Mouse (Mus musculus) hindbrain, embryonic 14.5 days (tissue): ENCODE results near the gene Stx1b. TPM values are rescaled to one million over a fixed set of nuclear protein-coding genes. Genes with fewer than 3 reads are reported as not detected.

ENCODE experiments used
- ATAC-seq: fragments of 200-750 bp; cut with Nextera tagmentation; 2 replicates; pipeline ENCODE4 v1.8.0; 2017; ENCODE audit warnings: moderate number of reproducible peaks, mild to moderate bottlenecking, moderate TSS enrichment, moderate library complexity; ENCODE audit not compliant: low FRiP score
- DNase-seq: peaks from one replicate; pipeline ENCODE4 v3.0.0-alpha.2; 2015; ENCODE audit warnings: low spot score
- H3K27ac ChIP-seq: fragments of 300-500 bp; sonication (generic); 2 replicates; pipeline ENCODE4 v1.5.1; 2014; ENCODE audit warnings: mild to moderate bottlenecking, moderate library complexity
- H3K27me3 ChIP-seq: fragments of 300-500 bp; sonication (generic); 2 replicates; pipeline ENCODE4 v1.6.1; 2014; ENCODE audit warnings: mild to moderate bottlenecking, low read length, mixed read lengths; ENCODE audit not compliant: control insufficient read depth, insufficient read depth
- H3K36me3 ChIP-seq: fragments of 300-500 bp; sonication (generic); replicated peaks from 2 replicates; pipeline ENCODE4 v1.6.1; 2014; ENCODE audit not compliant: control insufficient read depth, insufficient read depth
- H3K4me1 ChIP-seq: fragments of 300-500 bp; sonication (generic); replicated peaks from 2 replicates; pipeline ENCODE4 v1.6.1; 2014; ENCODE audit warnings: antibody characterized with exemption, low read length, mixed read lengths; ENCODE audit not compliant: control insufficient read depth, insufficient read depth
- H3K4me2 ChIP-seq: fragments of 300-500 bp; sonication (generic); replicated peaks from 2 replicates; pipeline ENCODE4 v1.6.1; 2014; ENCODE audit warnings: mild to moderate bottlenecking, moderate library complexity
- H3K4me3 ChIP-seq: fragments of 300-500 bp; sonication (generic); replicated peaks from 2 replicates; pipeline ENCODE4 v1.5.1; 2014; ENCODE audit warnings: mild to moderate bottlenecking, low read length
- H3K9ac ChIP-seq: fragments of 300-500 bp; sonication (generic); 2 replicates; pipeline ENCODE4 v1.6.1; 2014
- H3K9me3 ChIP-seq: fragments of 300-500 bp; sonication (generic); 2 replicates; pipeline ENCODE4 v1.6.1; 2016; ENCODE audit warnings: low read length; ENCODE audit not compliant: control insufficient read depth
- WGBS: fragments of 180-500 bp; shearing (Covaris S2); extraction: QIAGEN DNeasy Blood & Tissue Kit; methylation state at CpG from one replicate; pipeline ENCODE4 v1.1.7; 2014; 5-methylcytosine and 5-hydroxymethylcytosine counted together
- polyA plus RNA-seq: library from polyadenylated mRNA; unstranded; fragments of >200 nt; fragmentation: Nextera tagmentation; extraction: Ambion mirVana; gene quantifications from 2 replicates; pipeline ENCODE4 v1.2.1, GENCODE M21; 2014

The Stx1b gene
- polyA plus RNA-seq: 59.7 and 66.2 TPM in 2 replicates

DNA sequence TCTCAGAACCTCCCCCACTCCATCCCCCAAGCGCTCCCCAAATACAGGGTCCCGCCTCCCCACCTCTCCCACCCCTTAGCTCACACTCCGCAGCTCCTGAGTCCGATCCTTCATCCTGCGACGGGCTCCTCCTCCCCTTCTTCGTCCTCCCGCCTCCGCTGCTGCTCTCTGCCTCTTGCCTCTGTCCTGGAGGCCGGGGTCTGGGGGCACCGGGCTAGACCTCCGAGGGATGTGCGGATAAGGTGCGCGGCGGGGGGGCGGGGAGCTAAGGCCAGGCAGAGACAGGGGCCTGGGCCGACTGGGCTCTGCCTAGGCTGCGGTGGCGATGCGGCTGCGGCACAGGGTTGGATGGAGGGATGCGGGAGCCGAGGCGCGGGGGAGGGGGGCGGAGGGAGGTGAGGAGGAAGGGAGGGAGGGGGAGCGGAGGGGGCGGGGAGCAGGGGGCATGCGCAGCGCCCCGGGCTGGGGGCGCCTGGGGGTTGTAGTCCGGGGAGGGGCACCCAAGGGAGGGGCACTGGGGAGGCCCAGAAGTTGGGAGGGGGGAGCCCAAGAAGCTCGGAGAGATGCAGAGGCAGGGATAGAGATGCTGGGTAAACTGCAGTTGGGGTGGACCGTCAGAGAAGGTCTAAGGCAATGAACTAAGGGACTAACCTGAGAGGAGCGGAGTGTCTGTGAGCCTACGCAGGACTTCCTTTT lies at the start of gene Stx1b, which contains the start of gene Stx4a:
Stx1b (minus strand) TSS at position 374 of the 696 bp plus-strand sequence.
Stx4a (plus strand) TSS at position 119 of the 696 bp plus-strand sequence.
- Histone ChIP-seq H3K9ac (peak within 1 kb of the TSS; percentile 96), H3K36me3 (no peaks in the 10 kb centered on the region), H3K27ac (peak within 1 kb of the TSS; percentile 93), H3K4me1 (peaks cover 13% of the 10 kb centered on the region), H3K9me3 (no peaks in the 10 kb centered on the region), H3K4me2 (peak within 1 kb of the TSS; percentile 84), H3K4me3 (peak within 1 kb of the TSS; percentile 85), H3K27me3 (no peaks in the 10 kb centered on the region)
- peak; percentile 76 for DNase-seq
- ATAC-seq: peak; percentile 89
- WGBS: 3% methylated on average over 32 of the region's 38 CpGs

DNA sequence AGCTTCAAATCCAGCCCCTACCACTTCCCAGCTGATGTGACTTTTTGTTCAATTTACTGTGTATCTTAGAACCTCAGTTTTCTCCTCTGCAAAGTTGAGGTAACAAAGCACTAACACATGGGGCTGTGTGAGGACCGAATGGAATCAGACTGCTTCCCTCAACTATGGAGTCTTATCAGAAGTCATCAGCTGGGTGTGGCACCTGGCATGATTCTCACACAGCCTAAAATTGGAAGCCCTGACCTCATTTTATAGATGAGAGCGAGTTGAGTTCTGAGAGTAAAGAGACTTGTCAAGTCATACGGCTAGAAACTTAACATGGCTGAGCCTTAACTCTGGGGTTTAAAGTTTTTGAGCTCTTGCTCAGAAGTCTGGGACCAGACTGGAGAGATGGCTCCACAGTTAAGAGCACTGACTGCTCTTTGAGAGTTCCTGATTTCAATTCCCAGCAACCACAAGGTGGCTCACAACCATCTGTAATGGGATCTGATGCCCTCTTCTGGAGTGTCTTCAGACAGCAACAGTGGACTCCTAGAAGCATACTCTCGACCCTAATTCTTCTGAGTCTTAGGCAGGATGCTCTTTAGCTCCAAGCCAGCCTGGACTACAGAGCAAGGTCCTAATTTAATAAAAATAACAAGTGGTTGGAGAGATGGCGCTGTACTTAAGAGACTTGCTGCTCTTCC lies 45.9 kb upstream of the Stx1b start:
- ATAC-seq (no peak), DNase-seq (no peak)
- H3K27ac ChIP-seq: no peak overlapping the region
- H3K4me1 ChIP-seq: peaks cover 20% of the 10 kb centered on the region
- no peaks in the 10 kb centered on the region for H3K9me3 ChIP-seq
- H3K36me3 ChIP-seq: peaks cover 50% of the 10 kb centered on the region
- no peak overlapping the region for H3K9ac ChIP-seq
- 84% methylated on average over 5 of the region's 5 CpGs for WGBS
- no peak overlapping the region for H3K4me2 ChIP-seq
- no peaks in the 10 kb centered on the region for H3K27me3 ChIP-seq
- H3K4me3 ChIP-seq: no peak overlapping the region

DNA sequence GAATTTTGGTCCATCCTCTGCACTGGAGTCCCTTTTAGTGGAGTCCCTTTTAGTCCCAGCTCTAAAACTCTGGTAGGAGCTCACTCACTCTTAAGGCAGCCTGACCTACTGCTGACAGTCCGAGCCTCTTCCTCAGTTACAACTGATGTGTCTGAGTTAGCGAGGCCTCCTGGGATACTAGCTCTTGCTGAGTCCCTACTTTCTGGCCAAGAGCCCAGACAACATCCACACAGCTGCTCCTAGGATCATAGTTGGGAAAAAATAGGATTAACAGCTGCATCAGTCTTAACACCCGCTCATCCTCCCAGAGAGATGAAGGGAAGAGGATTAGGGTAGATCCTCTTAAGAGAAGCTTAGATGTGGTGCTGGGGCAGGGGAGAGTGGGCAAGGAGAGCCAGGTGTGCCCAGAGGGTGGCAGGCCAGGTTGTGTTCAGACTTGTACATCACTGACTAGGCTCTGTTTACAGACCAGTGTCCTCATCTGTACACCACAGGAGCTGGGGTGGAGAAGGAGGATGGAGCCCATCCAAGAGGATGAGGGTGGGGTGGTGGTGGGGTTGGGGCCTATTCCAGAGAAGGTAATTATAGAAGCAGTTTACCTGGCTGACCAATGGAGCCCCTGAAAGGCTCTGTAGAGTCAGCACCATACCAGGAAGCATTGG lies 44.9 kb upstream of the Stx1b start:
- peaks cover 16% of the 10 kb centered on the region for H3K4me1 ChIP-seq
- no peak overlapping the region for H3K27ac ChIP-seq
- H3K9ac ChIP-seq: no peak overlapping the region
- no peaks in the 10 kb centered on the region for H3K27me3 ChIP-seq
- H3K4me3 ChIP-seq: no peak overlapping the region
- 68% methylated on average over 3 of the region's 3 CpGs for WGBS
- no peak for DNase-seq
- H3K9me3 ChIP-seq: no peaks in the 10 kb centered on the region
- ATAC-seq: no peak
- H3K36me3 ChIP-seq: peaks cover 60% of the 10 kb centered on the region
- no peak overlapping the region for H3K4me2 ChIP-seq

DNA sequence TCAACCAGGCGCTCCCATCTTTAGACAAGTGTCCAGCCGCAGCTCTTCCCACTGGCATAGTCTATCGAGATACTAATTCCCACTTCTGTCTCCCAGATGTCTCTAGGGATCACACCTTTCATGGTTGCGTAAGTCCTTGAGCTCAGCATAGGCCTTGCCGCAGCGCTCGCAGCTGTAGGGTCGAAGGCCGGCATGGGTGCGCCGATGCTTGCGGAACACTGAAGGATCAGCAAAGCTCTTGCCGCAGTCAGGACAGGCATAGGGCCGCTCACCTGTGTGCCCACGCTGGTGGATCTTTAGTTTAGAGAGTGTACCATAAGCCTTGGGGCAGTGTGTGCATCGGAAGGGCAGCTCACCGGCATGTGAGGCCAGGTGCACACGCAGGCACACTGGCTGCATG lies 43.3 kb upstream of the Stx1b start:
- no peak overlapping the region for H3K4me2 ChIP-seq
- H3K9ac ChIP-seq: no peak overlapping the region
- 98% methylated on average over 18 of the region's 18 CpGs for WGBS
- H3K9me3 ChIP-seq: no peaks in the 10 kb centered on the region
- H3K27ac ChIP-seq: no peak overlapping the region
- DNase-seq: no peak
- peaks cover 70% of the 10 kb centered on the region for H3K36me3 ChIP-seq
- no peak overlapping the region for H3K4me3 ChIP-seq
- no peak for ATAC-seq
- no peaks in the 10 kb centered on the region for H3K4me1 ChIP-seq
- no peaks in the 10 kb centered on the region for H3K27me3 ChIP-seq

DNA sequence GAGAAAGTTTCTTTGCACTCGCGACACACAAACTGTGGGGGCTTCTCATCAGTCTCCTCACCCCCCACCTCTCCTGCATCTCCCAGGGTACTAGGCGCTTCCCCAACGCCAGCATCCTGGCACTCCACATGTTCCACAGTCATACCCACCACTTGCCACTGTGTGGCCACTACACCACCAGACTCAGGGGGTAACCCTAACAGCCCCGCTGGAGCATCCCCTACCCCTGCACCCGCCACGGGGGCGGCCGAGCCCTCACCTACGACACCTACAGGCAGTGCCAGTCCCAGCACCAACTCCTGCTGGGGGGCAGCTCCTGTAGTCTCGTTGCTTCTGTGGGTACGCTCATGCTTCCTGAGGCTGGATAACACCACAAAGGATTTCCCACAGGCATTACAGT lies 42.1 kb upstream of the Stx1b start:
- Histone ChIP-seq H3K4me2 (no peak overlapping the region), H3K36me3 (peaks cover 65% of the 10 kb centered on the region), H3K27me3 (no peaks in the 10 kb centered on the region), H3K9ac (no peak overlapping the region), H3K4me3 (no peak overlapping the region), H3K27ac (no peak overlapping the region), H3K4me1 (no peaks in the 10 kb centered on the region), H3K9me3 (no peaks in the 10 kb centered on the region)
- WGBS: 95% methylated on average over 12 of the region's 12 CpGs
- no peak for ATAC-seq
- no peak for DNase-seq

DNA sequence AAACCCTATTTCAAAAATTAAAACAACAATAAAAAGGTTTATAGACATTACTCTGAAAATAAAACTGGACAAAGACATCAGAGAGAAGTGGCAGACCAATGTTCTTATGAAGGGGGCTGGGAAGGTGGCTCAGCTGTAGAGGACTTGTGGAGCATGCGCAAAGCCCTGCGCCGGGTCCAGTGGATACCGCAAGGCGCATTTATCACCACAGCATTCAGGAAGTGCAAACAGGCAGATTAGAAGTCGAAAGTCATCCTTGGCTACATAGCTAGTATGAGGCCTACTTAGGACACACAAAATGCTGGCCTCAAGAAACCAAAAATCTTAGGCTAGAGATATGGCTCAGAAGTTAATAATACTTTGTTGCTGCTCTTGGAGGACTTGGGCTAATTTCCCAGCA lies 33.9 kb upstream of the Stx1b start:
- Histone ChIP-seq H3K36me3 (0 out of 2 replicates have a peak, but pooled peaks cover 10% of the 10 kb centered on the region), H3K9me3 (no peaks in the 10 kb centered on the region), H3K4me3 (no peak overlapping the region), H3K4me1 (no peaks in the 10 kb centered on the region), H3K27ac (no peak overlapping the region), H3K4me2 (no peak overlapping the region), H3K27me3 (no peaks in the 10 kb centered on the region), H3K9ac (no peak overlapping the region)
- DNase-seq (no peak), ATAC-seq (no peak)
- 93% methylated on average over 6 of the region's 6 CpGs for WGBS

DNA sequence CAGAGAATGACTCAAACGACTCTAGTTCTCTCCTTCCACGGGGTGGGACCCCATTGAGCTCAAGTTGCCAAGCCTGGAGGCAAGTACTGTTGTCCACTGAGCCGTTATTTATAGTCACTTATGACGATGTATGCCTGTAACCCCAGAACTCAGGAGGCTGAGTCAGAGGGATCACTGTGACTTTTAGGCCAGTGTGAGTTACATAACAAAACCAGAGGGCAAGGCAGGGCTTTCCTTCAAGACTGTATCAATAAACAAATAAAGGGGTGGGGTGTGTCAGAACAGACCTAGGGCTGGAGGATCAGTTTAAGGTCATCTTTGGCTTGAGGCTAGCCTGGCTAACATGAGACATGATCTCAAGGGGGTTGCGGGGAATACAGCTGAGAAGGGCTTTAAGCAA lies 26.6 kb upstream of the Stx1b start:
- Histone ChIP-seq H3K9me3 (no peaks in the 10 kb centered on the region), H3K4me3 (no peak overlapping the region), H3K27me3 (no peaks in the 10 kb centered on the region), H3K4me2 (no peak overlapping the region), H3K36me3 (no peaks in the 10 kb centered on the region), H3K27ac (no peak overlapping the region), H3K9ac (no peak overlapping the region), H3K4me1 (no peaks in the 10 kb centered on the region)
- DNase-seq (no peak), ATAC-seq (no peak)
- WGBS: 77% methylated on average over 5 of the region's 5 CpGs

DNA sequence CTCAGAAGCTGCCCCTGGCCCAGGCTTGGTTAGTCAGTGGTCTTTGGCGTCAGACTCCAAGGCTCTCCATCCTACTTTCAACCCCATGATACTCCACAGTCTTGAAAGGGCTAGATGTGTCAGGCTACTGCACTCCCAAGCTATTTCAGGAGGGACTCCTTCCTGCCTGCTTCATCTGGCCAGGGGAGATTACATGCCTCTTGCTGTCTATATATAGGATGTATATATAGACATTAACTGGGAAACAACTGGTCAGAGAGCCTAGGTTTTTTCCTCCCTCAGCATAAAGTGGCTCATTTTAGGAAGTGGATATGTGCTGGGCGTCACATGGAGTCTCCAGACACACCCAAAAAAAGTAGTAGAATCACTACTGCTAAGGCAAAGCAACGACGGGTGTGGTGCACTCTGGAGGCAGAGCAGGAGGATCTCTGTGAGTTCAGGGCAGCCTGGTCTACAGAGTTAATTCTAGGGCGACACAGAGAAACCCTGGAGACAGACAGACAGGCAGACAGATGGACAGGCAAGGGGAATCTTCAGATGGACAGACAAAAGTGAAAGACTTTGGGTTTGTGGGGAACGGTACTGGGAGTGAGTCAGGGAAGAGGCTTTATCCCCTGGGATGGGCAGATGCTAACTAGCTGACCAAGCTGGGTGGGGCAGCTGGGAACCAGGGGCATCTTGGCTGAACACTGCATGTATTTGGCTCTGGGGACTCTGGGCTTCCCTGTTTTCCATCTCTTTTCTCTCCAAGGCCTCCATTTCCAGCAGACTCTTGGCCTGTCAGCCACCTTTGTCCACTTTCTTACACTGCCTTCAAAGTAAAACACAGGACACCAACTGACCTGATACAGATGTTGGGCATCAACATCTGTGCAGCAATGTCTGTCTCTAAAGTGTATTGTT lies 25.9 kb upstream of the Stx1b start:
- Histone ChIP-seq H3K9ac (no peak overlapping the region), H3K4me2 (no peak overlapping the region), H3K27me3 (no peaks in the 10 kb centered on the region), H3K4me3 (no peak overlapping the region), H3K36me3 (no peaks in the 10 kb centered on the region), H3K27ac (no peak overlapping the region), H3K4me1 (no peaks in the 10 kb centered on the region), H3K9me3 (no peaks in the 10 kb centered on the region)
- 79% methylated on average over 6 of the region's 6 CpGs for WGBS
- no peak for DNase-seq
- no peak for ATAC-seq
